22 mouse cellular contexts compared by ENCODE assay signal in genomic region chrX:36757796-36758472, GRCm38 (mm10). TPM values are rescaled to one million over a fixed set of nuclear protein-coding genes. Genes with fewer than 3 reads are reported as not detected.
DNase-seq lines count a peak whose midpoint lies in the region; ATAC-seq lines count a peak whose summit lies in the region.
"Had no signal": no experiment of that assay in that cellular context is flagged by ENCODE, and none has a peak within 500 bp of the region (broad histone marks: within the 10 kb centered on the region; RNA-seq: fewer than 3 reads in every experiment).

No protein-coding gene starts in this region.

- no peaks in the 10 kb centered on the region for H3K36me3 ChIP-seq in heart, embryonic 16.5 days (ENCODE audit: control insufficient read depth, insufficient read depth)
- no peaks in the 10 kb centered on the region for H3K36me3 ChIP-seq in hindbrain, embryonic 11.5 days (ENCODE audit: control insufficient read depth, insufficient read depth, low read length)
- H3K36me3 ChIP-seq: forebrain, embryonic 10.5 days; heart, embryonic 15.5 days; hindbrain, embryonic 10.5 days; intestine, embryonic 15.5 days; midbrain, embryonic 13.5 days had no signal

- H3K4me1 ChIP-seq in heart, embryonic 16.5 days (ENCODE audit: control insufficient read depth, insufficient read depth, low read length): no peaks in the 10 kb centered on the region
- H3K4me1 ChIP-seq in hindbrain, embryonic 11.5 days (replicated peaks; ENCODE audit: control insufficient read depth, insufficient read depth, low read length): no peaks in the 10 kb centered on the region
- H3K4me1 ChIP-seq: heart, embryonic 15.5 days; intestine, embryonic 15.5 days had no signal

- no peaks in the 10 kb centered on the region for H3K27me3 ChIP-seq in heart, embryonic 16.5 days (ENCODE audit: control insufficient read depth, insufficient read depth, low read length)
- H3K27me3 ChIP-seq in hindbrain, embryonic 11.5 days (ENCODE audit: control insufficient read depth, insufficient read depth, low read length): no peaks in the 10 kb centered on the region
- H3K27me3 ChIP-seq: heart, embryonic 15.5 days; intestine, embryonic 15.5 days; midbrain, embryonic 13.5 days had no signal

- H3K9ac ChIP-seq in heart, embryonic 16.5 days (ENCODE audit: low read length): no peak overlapping the region
- no peak overlapping the region for H3K9ac ChIP-seq in hindbrain, embryonic 11.5 days (ENCODE audit: low read depth, low read length)
- H3K9ac ChIP-seq: heart, embryonic 15.5 days; intestine, embryonic 15.5 days; liver, postnatal 0 days; midbrain, embryonic 13.5 days had no signal

- no peak for DNase-seq in heart, postnatal 4 days
- peak; percentile 42 for DNase-seq in T-cell, adult 2 months (ENCODE audit: low spot score)
- peak; percentile 61 for DNase-seq in thymus, postnatal 25 days
- DNase-seq in hindbrain, embryonic 11.5 days (ENCODE audit: low spot score): no peak
- no peak for DNase-seq in cerebellum, postnatal 25 days
- DNase-seq in frontal cortex, postnatal 14 days (ENCODE audit: low spot score in 2 of 2): no peak
- DNase-seq: cerebellum, postnatal 10 days; heart, adult 2 months; kidney, adult 9 months; kidney, postnatal 25 days; left cerebral cortex, postnatal 4 days; liver; liver, postnatal 0 days; lung, postnatal 10 days had no signal

- 0 out of 2 replicates have a peak, but pooled peaks have one; percentile 28 for ATAC-seq in heart, embryonic 16.5 days (replicated peaks; ENCODE audit: extremely low read depth, insufficient read depth, low FRiP score)
- 0 out of 2 replicates have a peak, but pooled peaks have one; percentile 16 for ATAC-seq in neutrophil, adult 5-6 weeks (ENCODE audit: extremely low read depth, insufficient number of reproducible peaks, low FRiP score, poor library complexity, severe bottlenecking)
- ATAC-seq in hindbrain, embryonic 11.5 days (ENCODE audit: low FRiP score): no peak
- ATAC-seq: intestine, embryonic 15.5 days; liver, postnatal 0 days; midbrain, embryonic 13.5 days had no signal

- H3K9me3 ChIP-seq in heart, embryonic 16.5 days (replicated peaks; ENCODE audit: control insufficient read depth, low read length): no peaks in the 10 kb centered on the region
- no peaks in the 10 kb centered on the region for H3K9me3 ChIP-seq in hindbrain, embryonic 11.5 days (ENCODE audit: control insufficient read depth, low read length)
- H3K9me3 ChIP-seq: forebrain, embryonic 10.5 days; heart, embryonic 15.5 days; hindbrain, embryonic 10.5 days; intestine, embryonic 15.5 days; midbrain, embryonic 13.5 days had no signal

- no peak overlapping the region for H3K27ac ChIP-seq in heart, embryonic 16.5 days (ENCODE audit: low read length)
- H3K27ac ChIP-seq in hindbrain, embryonic 11.5 days (ENCODE audit: low read depth, low read length): no peak overlapping the region
- H3K27ac ChIP-seq: forebrain, embryonic 10.5 days; heart, adult 2 months; heart, embryonic 15.5 days; hindbrain, embryonic 10.5 days; intestine, embryonic 15.5 days; midbrain, embryonic 13.5 days; stomach, postnatal 0 days had no signal

- no peak overlapping the region for H3K4me2 ChIP-seq in heart, embryonic 16.5 days (ENCODE audit: low read depth, low read length)
- H3K4me2 ChIP-seq in hindbrain, embryonic 11.5 days (replicated peaks; ENCODE audit: low read depth, low read length): no peak overlapping the region
- H3K4me2 ChIP-seq: heart, embryonic 15.5 days; intestine, embryonic 15.5 days; midbrain, embryonic 13.5 days had no signal

- 69% methylated on average over 7 of the region's 7 CpGs for WGBS in heart, embryonic 16.5 days
- WGBS in hindbrain, embryonic 11.5 days: 79% methylated on average over 7 of the region's 7 CpGs

- no peak overlapping the region for H3K4me3 ChIP-seq in heart, embryonic 16.5 days (ENCODE audit: low read length)
- no peak overlapping the region for H3K4me3 ChIP-seq in hindbrain, embryonic 11.5 days (ENCODE audit: low read depth, low read length)
- H3K4me3 ChIP-seq: forebrain, embryonic 10.5 days; heart, adult 2 months; heart, embryonic 15.5 days; hindbrain, embryonic 10.5 days; intestine, embryonic 15.5 days; midbrain, embryonic 13.5 days had no signal

RNA-seq across cellular contexts. Expression of gene Slc25a43, which starts 14.5 kb away (rescaled TPM):
- 3.1 and 3.9 TPM in 2 replicates for polyA plus RNA-seq in heart, embryonic 16.5 days (2015; fragmentation: Nextera tagmentation; extraction: Ambion mirVana)
- total RNA-seq in heart, postnatal 4 days (2021): under 1 TPM; 0.33 to 0.68 TPM
- 0.35 and 1.7 TPM in 2 replicates for total RNA-seq in neutrophil, adult 5-6 weeks (2017)
- 1.2 TPM in 2 replicates for polyA plus RNA-seq in hindbrain, embryonic 11.5 days (2014; fragmentation: Nextera tagmentation; extraction: Ambion mirVana)
- total RNA-seq: heart, adult 2 months; left cerebral cortex, postnatal 4 days had no signal

RNA-seq across cellular contexts. Expression of gene Slc25a5, which starts 37.5 kb away (rescaled TPM):
- 1,229 and 1,290 TPM in 2 replicates for polyA plus RNA-seq in heart, embryonic 16.5 days (2015; fragmentation: Nextera tagmentation; extraction: Ambion mirVana)
- 100 to 1,000 TPM; 850 to 928 TPM for total RNA-seq in heart, postnatal 4 days (2021)
- 239 and 243 TPM in 2 replicates for total RNA-seq in neutrophil, adult 5-6 weeks (2017)
- 838 and 896 TPM in 2 replicates for polyA plus RNA-seq in hindbrain, embryonic 11.5 days (2014; fragmentation: Nextera tagmentation; extraction: Ambion mirVana)

Comparison
In these comparisons a context has a peak if more than half of its experiments do, and no peak if none do; other contexts are left out.
1. DNase-seq: peak in T-cell, adult 2 months (single experiment) and thymus, postnatal 25 days (single experiment); none in heart, postnatal 4 days (single experiment), hindbrain, embryonic 11.5 days (single experiment), cerebellum, postnatal 25 days (0 of 2) and frontal cortex, postnatal 14 days (0 of 2).